Mouse (Mus musculus) G1E (cell line): ENCODE measurements at regions not wholly inside any gene's neighbourhood (a gene's known extent, or its start where the extent isn't known, plus 50 kb on each side); places are given as distances from the start of the nearest gene placed in this dataset.

Source experiments
- ATAC-seq: 2 replicates; pipeline ENCODE4 v1.8.0; 2016; ENCODE audit warnings: mild to moderate bottlenecking; ENCODE audit not compliant: insufficient number of reproducible peaks, poor library complexity, low FRiP score, severe bottlenecking; ENCODE audit errors: extremely low read depth
- DNase-seq: peaks from one replicate; pipeline ENCODE4 v3.0.0; 2012; ENCODE audit warnings: low spot score
- H3K27me3 ChIP-seq: 2 replicates; pipeline ENCODE4 v1.6.1; 2012; ENCODE audit warnings: mild to moderate bottlenecking, low read length, inconsistent platforms; ENCODE audit not compliant: insufficient read depth
- H3K36me3 ChIP-seq: replicated peaks from 2 replicates; pipeline ENCODE3; 2012; ENCODE audit warnings: mild to moderate bottlenecking, inconsistent platforms
- H3K4me1 ChIP-seq: 2 replicates; pipeline ENCODE4 v1.6.1; 2012; ENCODE audit warnings: low read depth, low read length, inconsistent platforms, mixed read lengths; ENCODE audit not compliant: insufficient read depth
- H3K4me3 ChIP-seq: 2 replicates; pipeline ENCODE4 v1.5.1; 2012; ENCODE audit warnings: low read depth, mild to moderate bottlenecking, inconsistent platforms, low read length, moderate library complexity, mixed read lengths
- H3K9me3 ChIP-seq: replicated peaks from 2 replicates; pipeline ENCODE4 v1.6.1; 2012; ENCODE audit warnings: inconsistent platforms
- CTCF ChIP-seq: IDR thresholded peaks from 2 replicates; pipeline ENCODE4 v1.5.1; 2012; ENCODE audit warnings: low read depth, low read length, inconsistent platforms, mixed read lengths
- GATA1 ChIP-seq: IDR thresholded peaks from 2 replicates; pipeline ENCODE4 v1.6.1; 2012; ENCODE audit warnings: borderline replicate concordance, low read length, inconsistent platforms, mixed read lengths
- GATA2 ChIP-seq: IDR thresholded peaks from 2 replicates; pipeline ENCODE4 v1.6.1; 2012; ENCODE audit warnings: low read depth, low read length, inconsistent platforms, borderline replicate concordance
- POLR2AphosphoS5 ChIP-seq: IDR thresholded peaks from 2 replicates; pipeline ENCODE4 v1.6.1; 2012; ENCODE audit warnings: low read depth, low read length, inconsistent platforms; ENCODE audit not compliant: insufficient replicate concordance
- TAL1 ChIP-seq: conservative IDR thresholded peaks from 2 replicates; pipeline ENCODE4 v1.6.1; 2012; ENCODE audit warnings: low read depth, low read length, inconsistent platforms, mixed read lengths

GRCm38 (mm10) chr3:128226503-128226902, 330.4 kb upstream of the Fam241a start:
- DNase-seq (no peak), ATAC-seq (no peak)
- Histone ChIP-seq H3K27me3 (no peaks in the 10 kb centered on the region), H3K9me3 (peaks cover 3% of the 10 kb centered on the region; the same call in 1 of the 2 replicates), H3K4me1 (no peaks in the 10 kb centered on the region), H3K36me3 (no peaks in the 10 kb centered on the region), H3K4me3 (no peak overlapping the region)
- no peak for TF ChIP-seq CTCF
- no peak for TF ChIP-seq TAL1
- TF ChIP-seq GATA2 = no peak
- TF ChIP-seq POLR2AphosphoS5 = no peak
- TF ChIP-seq GATA1 = no peak

GRCm38 (mm10) chr3:128222344-128222743, 326.2 kb upstream of the Fam241a start:
- ATAC-seq (no peak), DNase-seq (no peak)
- TF ChIP-seq POLR2AphosphoS5 = no peak
- no peak for TF ChIP-seq CTCF
- no peak for TF ChIP-seq GATA2
- no peak for TF ChIP-seq GATA1
- no peak for TF ChIP-seq TAL1
- Histone ChIP-seq H3K4me1 (no peaks in the 10 kb centered on the region), H3K36me3 (no peaks in the 10 kb centered on the region), H3K4me3 (no peak overlapping the region), H3K27me3 (no peaks in the 10 kb centered on the region), H3K9me3 (peaks cover 3% of the 10 kb centered on the region; the same call in 1 of the 2 replicates)

- no peak overlapping the region for H3K4me3 ChIP-seq
- no peak for DNase-seq
- TF ChIP-seq CTCF (no peak), TAL1 (no peak), GATA2 (no peak), GATA1 (no peak), POLR2AphosphoS5 (no peak)
- no peaks in the 10 kb centered on the region for H3K36me3 ChIP-seq
- no peaks in the 10 kb centered on the region for H3K4me1 ChIP-seq
- no peaks in the 10 kb centered on the region for H3K27me3 ChIP-seq
- ATAC-seq = no peak
- peaks cover 3% of the 10 kb centered on the region; the same call in 1 of the 2 replicates for H3K9me3 ChIP-seq
These were observed 325.5 kb upstream of the Fam241a start for GRCm38 (mm10) chr3:128221625-128222024.

GRCm38 (mm10) chr3:128220776-128221550, 324.8 kb upstream of the Fam241a start:
- peaks cover 3% of the 10 kb centered on the region; the same call in 1 of the 2 replicates for H3K9me3 ChIP-seq
- no peak for DNase-seq
- no peak overlapping the region for H3K4me3 ChIP-seq
- H3K27me3 ChIP-seq = no peaks in the 10 kb centered on the region
- H3K36me3 ChIP-seq = no peaks in the 10 kb centered on the region
- no peak for ATAC-seq
- no peaks in the 10 kb centered on the region for H3K4me1 ChIP-seq
- TF ChIP-seq CTCF (no peak), GATA1 (no peak), GATA2 (no peak), TAL1 (no peak), POLR2AphosphoS5 (no peak)

GRCm38 (mm10) chr3:128217765-128218415, 321.8 kb upstream of the Fam241a start:
- DNase-seq (no peak), ATAC-seq (no peak)
- Histone ChIP-seq H3K36me3 (no peaks in the 10 kb centered on the region), H3K27me3 (no peaks in the 10 kb centered on the region), H3K4me1 (no peaks in the 10 kb centered on the region), H3K4me3 (no peak overlapping the region), H3K9me3 (peaks cover 3% of the 10 kb centered on the region; the same call in 1 of the 2 replicates)
- TF ChIP-seq POLR2AphosphoS5 = no peak

- no peak for TF ChIP-seq POLR2AphosphoS5
- TF ChIP-seq GATA2 = no peak
- TF ChIP-seq CTCF = no peak
- Histone ChIP-seq H3K36me3 (no peaks in the 10 kb centered on the region), H3K4me3 (no peak overlapping the region), H3K4me1 (no peaks in the 10 kb centered on the region), H3K27me3 (no peaks in the 10 kb centered on the region), H3K9me3 (no peaks in the 10 kb centered on the region)
- ATAC-seq = no peak
- DNase-seq = no peak
These were observed 316.1 kb upstream of the Fam241a start for GRCm38 (mm10) chr3:128212256-128212655.
